Mouse (Mus musculus): ENCODE measurements around the gene Tex36.

The Tex36 gene

GRCm38 (mm10) chr7:133602058-133602457, at the start of gene Tex36:
Tex36 (minus strand) TSS chr7:133602158.
- no peak for DNase-seq (ENCODE audit: low spot score)

GRCm38 (mm10) chr7:133645716-133646115, 43.8 kb upstream of the Tex36 start:
- no peak for DNase-seq (ENCODE audit: low spot score)

GRCm38 (mm10) chr7:133638821-133639220, 36.9 kb upstream of the Tex36 start:
- DNase-seq (ENCODE audit: low spot score), result no peak

GRCm38 (mm10) chr7:133638306-133638705, 36.3 kb upstream of the Tex36 start:
- DNase-seq (ENCODE audit: low spot score), result no peak

- peak; percentile 92 for DNase-seq (ENCODE audit: low spot score)
These were observed 35.7 kb upstream of the Tex36 start, which contains the start of gene Edrf1 for GRCm38 (mm10) chr7:133637361-133638305. Edrf1 (plus strand) TSS chr7:133637543.

- peak; percentile 65 for DNase-seq (ENCODE audit: low spot score)
These were observed 34.9 kb upstream of the Tex36 start for GRCm38 (mm10) chr7:133636738-133637352.

GRCm38 (mm10) chr7:133634932-133635650, 33.1 kb upstream of the Tex36 start:
- no peak for DNase-seq (ENCODE audit: low spot score)

GRCm38 (mm10) chr7:133632476-133632875, 30.5 kb upstream of the Tex36 start:
- no peak for DNase-seq (ENCODE audit: low spot score)

- no peak for DNase-seq (ENCODE audit: low spot score)
These were observed 28.9 kb upstream of the Tex36 start for GRCm38 (mm10) chr7:133630821-133631220.

GRCm38 (mm10) chr7:133627184-133627936, 25.4 kb upstream of the Tex36 start:
- no peak for DNase-seq (ENCODE audit: low spot score)

GRCm38 (mm10) chr7:133623226-133623625, 21.3 kb upstream of the Tex36 start:
- no peak for DNase-seq (ENCODE audit: low spot score)

- no peak for DNase-seq (ENCODE audit: low spot score)
These were observed 18.8 kb upstream of the Tex36 start for GRCm38 (mm10) chr7:133620721-133621120.

- DNase-seq (ENCODE audit: low spot score), result no peak
These were observed 11.0 kb upstream of the Tex36 start for GRCm38 (mm10) chr7:133612981-133613380.

- DNase-seq (ENCODE audit: low spot score), result no peak
These were observed 7.6 kb upstream of the Tex36 start for GRCm38 (mm10) chr7:133609585-133609984.

- no peak for DNase-seq (ENCODE audit: low spot score)
These were observed 6.8 kb upstream of the Tex36 start for GRCm38 (mm10) chr7:133608631-133609340.

- DNase-seq (ENCODE audit: low spot score), result no peak
These were observed 6.1 kb upstream of the Tex36 start for GRCm38 (mm10) chr7:133607883-133608575.

- no peak for DNase-seq (ENCODE audit: low spot score)
These were observed 5.4 kb upstream of the Tex36 start for GRCm38 (mm10) chr7:133607331-133607730.

GRCm38 (mm10) chr7:133604427-133605081, 2.6 kb upstream of the Tex36 start:
- no peak for DNase-seq (ENCODE audit: low spot score)

GRCm38 (mm10) chr7:133603156-133603555, 1.2 kb upstream of the Tex36 start:
- DNase-seq (ENCODE audit: low spot score), result no peak

GRCm38 (mm10) chr7:133600558-133600957, 1.4 kb downstream of the Tex36 start:
- no peak for DNase-seq (ENCODE audit: low spot score)
